ENCODE assay signal across 28 mouse cellular contexts in the genomic region with DNA sequence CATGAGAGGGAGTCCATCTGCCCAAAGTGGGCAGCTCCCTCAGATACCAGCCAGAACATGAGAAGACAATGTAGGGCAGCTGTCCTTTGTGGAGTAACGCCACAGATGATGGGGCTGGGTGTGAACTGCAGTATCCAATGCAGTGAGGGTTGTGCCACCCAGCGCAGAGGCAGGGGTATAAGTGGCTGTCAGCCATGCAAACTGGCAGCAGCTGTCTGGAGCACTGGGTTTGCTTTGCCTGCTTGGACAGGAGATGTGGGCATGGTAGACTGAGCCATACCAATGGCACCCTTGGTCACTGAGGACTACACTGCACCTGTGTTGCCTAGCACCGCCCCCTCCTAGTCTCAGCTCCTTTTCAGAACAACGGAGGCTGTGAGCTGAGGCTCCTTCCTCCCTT.
"Had no signal": no experiment of that assay in that cellular context is flagged by ENCODE, and none has a peak within 500 bp of the region (broad histone marks: within the 10 kb centered on the region; RNA-seq: fewer than 3 reads in every experiment).

No protein-coding gene starts in this region.

- H3K9ac ChIP-seq: embryonic facial prominence, embryonic 12.5 days; embryonic facial prominence, embryonic 13.5 days; embryonic facial prominence, embryonic 15.5 days; forebrain, embryonic 12.5 days; forebrain, embryonic 13.5 days; forebrain, embryonic 15.5 days; forebrain, postnatal 0 days had no signal

- H3K27ac ChIP-seq: embryonic facial prominence, embryonic 10.5 days; embryonic facial prominence, embryonic 12.5 days; embryonic facial prominence, embryonic 13.5 days; embryonic facial prominence, embryonic 15.5 days; forebrain, embryonic 10.5 days; forebrain, embryonic 12.5 days; forebrain, embryonic 13.5 days; forebrain, embryonic 15.5 days; gastrocnemius, adult 2 months; heart, adult 2 months had no signal

- H3K4me2 ChIP-seq: embryonic facial prominence, embryonic 12.5 days; embryonic facial prominence, embryonic 13.5 days; embryonic facial prominence, embryonic 15.5 days; forebrain, embryonic 12.5 days; forebrain, embryonic 13.5 days; forebrain, embryonic 15.5 days had no signal

- H3K4me3 ChIP-seq: embryonic facial prominence, embryonic 10.5 days; embryonic facial prominence, embryonic 12.5 days; embryonic facial prominence, embryonic 13.5 days; embryonic facial prominence, embryonic 15.5 days; erythroblast, embryonic 14.5 days; forebrain, embryonic 10.5 days; forebrain, embryonic 12.5 days; forebrain, embryonic 13.5 days; forebrain, embryonic 15.5 days; gastrocnemius, adult 2 months; heart, adult 2 months had no signal

- H3K4me1 ChIP-seq: embryonic facial prominence, embryonic 10.5 days; embryonic facial prominence, embryonic 12.5 days; forebrain, embryonic 10.5 days; forebrain, embryonic 12.5 days; forebrain, embryonic 13.5 days; forebrain, embryonic 15.5 days had no signal

- H3K9me3 ChIP-seq: embryonic facial prominence, embryonic 10.5 days; embryonic facial prominence, embryonic 12.5 days; embryonic facial prominence, embryonic 13.5 days; embryonic facial prominence, embryonic 15.5 days; forebrain, embryonic 10.5 days; forebrain, embryonic 12.5 days; forebrain, embryonic 13.5 days; forebrain, embryonic 15.5 days had no signal

- ATAC-seq: forebrain, embryonic 13.5 days; forebrain, embryonic 14.5 days; forebrain, embryonic 15.5 days; forebrain, embryonic 16.5 days; forebrain, postnatal 0 days had no signal

- H3K36me3 ChIP-seq: embryonic facial prominence, embryonic 10.5 days; embryonic facial prominence, embryonic 12.5 days; embryonic facial prominence, embryonic 13.5 days; embryonic facial prominence, embryonic 15.5 days; forebrain, embryonic 10.5 days; forebrain, embryonic 12.5 days; forebrain, embryonic 15.5 days had no signal

- H3K27me3 ChIP-seq: embryonic facial prominence, embryonic 12.5 days; embryonic facial prominence, embryonic 13.5 days; embryonic facial prominence, embryonic 15.5 days; forebrain, embryonic 15.5 days had no signal

- DNase-seq: cerebellum, adult 2 months; cerebellum, adult 8-10 months; cerebellum, adult 9-10 months; cerebellum, adult 9-11 months; cerebellum, postnatal 10 days; cerebellum, postnatal 14 days; cerebellum, postnatal 25 days; cerebellum, postnatal 36 days; embryo, embryonic 11 days; forebrain, postnatal 0 days; gastrocnemius, adult 2 months; gastrocnemius, postnatal 10 days; gastrocnemius, postnatal 14 days; gastrocnemius, postnatal 25 days; gastrocnemius, postnatal 36 days; heart, adult 18-20 months; heart, adult 2 months had no signal
